10 mouse cellular contexts compared by ENCODE assay signal in the genomic region with DNA sequence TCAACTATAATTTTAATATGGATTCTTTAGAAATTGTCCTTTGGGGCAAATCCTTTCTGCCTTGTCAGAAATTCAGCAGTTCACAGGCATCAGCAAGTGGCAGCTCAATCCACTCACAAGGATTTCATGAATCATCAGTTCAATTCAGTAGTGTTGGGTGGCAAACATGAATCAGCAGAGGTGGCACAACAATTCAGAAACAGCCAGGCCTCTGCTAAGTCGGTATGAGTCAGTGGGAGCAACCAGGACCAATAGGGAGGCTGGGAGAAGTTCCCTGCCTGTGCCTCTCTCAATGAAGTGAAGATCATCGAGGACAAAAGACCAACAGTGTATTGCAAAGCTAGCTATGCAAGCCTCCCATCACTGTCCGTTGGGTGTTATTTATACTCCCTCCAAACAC.
"Had no signal": no experiment of that assay in that cellular context is flagged by ENCODE, and none has a peak within 500 bp of the region (broad histone marks: within the 10 kb centered on the region; RNA-seq: fewer than 3 reads in every experiment).

No protein-coding gene starts in this region.

- ATAC-seq: liver, postnatal 0 days; midbrain, embryonic 16.5 days had no signal

- DNase-seq: kidney, postnatal 36 days; layer of hippocampus, adult 9-11 months; liver; liver, embryonic 13.5 days; liver, postnatal 0 days; lung, postnatal 14 days; retina, postnatal 1 day; right cerebral cortex, postnatal 14 days; thymus, postnatal 36 days had no signal
